Mouse (Mus musculus) adrenal gland (tissue): ENCODE data around the gene Gm3269.
"Not testable (repeated sequence)": the region's sequence is repeated elsewhere in the genome, so short reads cannot be mapped to it uniquely, and the experiment has no call there.

Experiments used
- intact Hi-C: fragments of 180-260 bp; cut with DNase I; formaldehyde crosslinking; loops from one replicate; pipeline ENCODE4 v1.15.1; 2025
- long read RNA-seq, 2 experiments: library from polyadenylated mRNA; unstranded; transcript quantifications; one replicate each; pipeline ENCODE4 v2.0.0; 2020; ENCODE audit warnings: borderline replicate concordance in 1 of 2; ENCODE audit not compliant: insufficient replicate concordance in 1 of 2

Gm3269 gene
- long read RNA-seq, experiment 1, result 0 reads
- long read RNA-seq, experiment 2, result 0 reads

DNA sequence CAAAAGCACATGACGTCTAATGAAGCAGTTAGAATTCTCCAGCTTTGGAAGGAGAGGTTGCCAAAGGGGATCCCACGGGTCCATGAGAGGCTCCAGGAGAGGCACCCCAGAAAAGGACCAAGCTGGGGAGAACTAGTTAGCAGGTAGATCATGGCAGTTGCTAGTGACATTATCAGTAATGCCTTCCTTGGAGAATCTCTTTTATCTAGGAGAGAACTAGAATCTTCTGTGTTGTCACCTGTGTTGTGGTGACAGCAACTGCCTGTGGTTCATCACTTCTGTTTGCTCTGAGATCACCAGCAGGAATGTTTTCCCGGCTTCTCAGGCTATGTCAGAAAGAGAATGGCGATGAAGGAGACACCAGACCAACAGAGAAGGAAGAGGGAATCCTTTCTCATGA lies at the start of gene Gm3269:
Gm3269 (plus strand) TSS at position 301 of the 400 bp plus-strand sequence.
- intact Hi-C loops, result not testable (repeated sequence)

GRCm38 (mm10) chr14:4806421-4806820 lies 31.5 kb upstream of the Gm3269 start:
- intact Hi-C loops, result not testable (repeated sequence)

GRCm38 (mm10) chr14:4821950-4822349 lies 16.0 kb upstream of the Gm3269 start:
- intact Hi-C loops, result not testable (repeated sequence)

GRCm38 (mm10) chr14:4855299-4855980 lies 17.5 kb downstream of the Gm3269 start, which contains the start of gene Gm3264:
Gene Gm3264, plus strand, starts transcription at chr14:4855576.
- intact Hi-C loops, result not testable (repeated sequence)

DNA sequence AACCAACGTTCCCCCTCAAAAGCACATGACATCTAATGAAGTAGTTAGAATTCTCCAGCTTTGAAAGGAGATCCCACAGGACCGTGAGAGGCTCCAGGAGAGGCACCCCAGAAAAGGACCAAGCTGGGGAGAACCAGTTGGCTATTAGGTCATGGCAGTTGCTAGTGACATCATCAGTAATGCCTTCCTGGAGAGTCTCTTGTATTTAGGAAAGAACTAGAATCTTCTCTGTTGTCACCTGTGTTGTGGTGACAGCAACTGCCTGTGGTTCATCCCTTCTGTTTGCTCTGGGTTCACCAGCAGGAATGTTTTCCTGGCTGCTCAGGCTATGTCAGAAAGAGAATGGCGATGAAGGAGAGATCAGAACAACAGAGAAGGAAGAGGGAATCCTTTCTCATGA lies 54.2 kb downstream of the Gm3269 start, which contains the start of gene Gm3278:
Gm3278 (plus strand) TSS at position 301 of the 400 bp plus-strand sequence.
- intact Hi-C loops, result not testable (repeated sequence)
